Mouse (Mus musculus): ENCODE measurements around the gene Syne4. TPM values are rescaled to one million over a fixed set of nuclear protein-coding genes. Genes with fewer than 3 reads are reported as not detected.

The Syne4 gene
- polyA plus RNA-seq, 1 experiment from 2014 or later: 19.0 TPM

GRCm38 (mm10) chr7:30322285-30322667 is 7.7 kb downstream of the Syne4 start:
- under 1% methylated on average over 20 of the region's 20 CpGs for WGBS

GRCm38 (mm10) chr7:30322865-30323264 is 8.3 kb downstream of the Syne4 start:
- 42% methylated on average over 6 of the region's 6 CpGs for WGBS
- peak overlapping the region; percentile 92 for H3K9ac ChIP-seq
- H3K36me3 ChIP-seq: 0 out of 2 replicates have a peak, but pooled peaks cover 10% of the 10 kb centered on the region
- H3K27ac ChIP-seq (replicated peaks): peak overlapping the region; percentile 73
- H3K4me2 ChIP-seq: peak overlapping the region; percentile 78
- no peaks in the 10 kb centered on the region for H3K9me3 ChIP-seq
- H3K4me1 ChIP-seq (replicated peaks): peaks cover 29% of the 10 kb centered on the region
- peaks cover 14% of the 10 kb centered on the region for H3K27me3 ChIP-seq
- H3K4me3 ChIP-seq: peak overlapping the region; percentile 89
- ATAC-seq (ENCODE audit: low read depth): no peak

More at GRCm38 (mm10) chr7:30322285-30322667, 7.7 kb downstream of the Syne4 start:
- peak overlapping the region; percentile 92 for H3K9ac ChIP-seq
- peaks cover 27% of the 10 kb centered on the region for H3K4me1 ChIP-seq (replicated peaks)
- H3K9me3 ChIP-seq: no peaks in the 10 kb centered on the region
- ATAC-seq (ENCODE audit: low read depth): peak; percentile 99
- H3K36me3 ChIP-seq: 0 out of 2 replicates have a peak, but pooled peaks cover 16% of the 10 kb centered on the region
- peaks cover 8% of the 10 kb centered on the region for H3K27me3 ChIP-seq
- peak overlapping the region; percentile 89 for H3K4me3 ChIP-seq
- H3K4me2 ChIP-seq: peak overlapping the region; percentile 78
- H3K27ac ChIP-seq (replicated peaks): peak overlapping the region; percentile 89

DNA sequence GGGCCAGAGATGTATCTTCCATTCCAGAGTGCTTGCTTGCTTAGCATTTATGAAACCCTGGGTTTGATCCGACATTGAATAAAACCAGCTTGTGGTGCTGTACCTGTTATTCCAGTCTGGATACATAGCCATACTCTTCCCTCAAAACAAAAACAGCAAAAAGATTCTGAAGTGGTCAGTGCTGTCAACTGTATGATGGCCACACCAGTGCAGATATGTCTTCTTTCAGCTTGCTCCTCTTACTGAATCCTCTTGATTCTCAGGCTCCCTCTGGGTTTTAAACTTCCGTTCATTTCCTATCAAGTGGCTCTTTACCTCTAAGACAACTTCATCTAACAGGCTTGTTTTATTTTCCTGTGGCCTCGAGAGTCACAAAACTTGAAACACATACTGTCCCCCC is 9.2 kb downstream of the Syne4 start, which contains the start of gene Sdhaf1:
Gene Sdhaf1 (minus strand): TSS at position 101 of the 400 bp plus-strand sequence.
- H3K27me3 ChIP-seq: peaks cover 22% of the 10 kb centered on the region
- no peaks in the 10 kb centered on the region for H3K9me3 ChIP-seq
- WGBS: 75% methylated on average over 3 of the region's 3 CpGs
- peak within 1 kb of the TSS; percentile 73 for H3K27ac ChIP-seq (replicated peaks)
- H3K4me2 ChIP-seq: peak within 1 kb of the TSS; percentile 78
- ATAC-seq (ENCODE audit: low read depth): no peak
- 0 out of 2 replicates have a peak, but pooled peaks cover 5% of the 10 kb centered on the region for H3K36me3 ChIP-seq
- peak within 1 kb of the TSS; percentile 89 for H3K4me3 ChIP-seq
- peak within 1 kb of the TSS; percentile 92; the same call in 1 of the 2 replicates for H3K9ac ChIP-seq
- H3K4me1 ChIP-seq (replicated peaks): peaks cover 29% of the 10 kb centered on the region

- Histone ChIP-seq H3K27ac (replicated peaks) (no peak overlapping the region), H3K9ac (no peak overlapping the region), H3K4me1 (replicated peaks) (peaks cover 29% of the 10 kb centered on the region), H3K36me3 (no peaks in the 10 kb centered on the region), H3K4me2 (no peak overlapping the region), H3K9me3 (no peaks in the 10 kb centered on the region), H3K27me3 (peaks cover 26% of the 10 kb centered on the region), H3K4me3 (no peak overlapping the region)
- ATAC-seq (ENCODE audit: low read depth): no peak
- WGBS: 78% methylated on average over 5 of the region's 5 CpGs
Measured at GRCm38 (mm10) chr7:30324300-30324944, 9.8 kb downstream of the Syne4 start.

- no peak for ATAC-seq (ENCODE audit: low read depth)
- no peaks in the 10 kb centered on the region for H3K9me3 ChIP-seq
- WGBS: 46% methylated on average over 2 of the region's 2 CpGs
- H3K9ac ChIP-seq: no peak overlapping the region
- H3K4me2 ChIP-seq: no peak overlapping the region
- H3K27ac ChIP-seq (replicated peaks): no peak overlapping the region
- H3K36me3 ChIP-seq: no peaks in the 10 kb centered on the region
- H3K4me3 ChIP-seq: no peak overlapping the region
- H3K27me3 ChIP-seq: peaks cover 30% of the 10 kb centered on the region
- H3K4me1 ChIP-seq (replicated peaks): peaks cover 26% of the 10 kb centered on the region
Measured at GRCm38 (mm10) chr7:30325364-30325763, 10.8 kb downstream of the Syne4 start.

DNA sequence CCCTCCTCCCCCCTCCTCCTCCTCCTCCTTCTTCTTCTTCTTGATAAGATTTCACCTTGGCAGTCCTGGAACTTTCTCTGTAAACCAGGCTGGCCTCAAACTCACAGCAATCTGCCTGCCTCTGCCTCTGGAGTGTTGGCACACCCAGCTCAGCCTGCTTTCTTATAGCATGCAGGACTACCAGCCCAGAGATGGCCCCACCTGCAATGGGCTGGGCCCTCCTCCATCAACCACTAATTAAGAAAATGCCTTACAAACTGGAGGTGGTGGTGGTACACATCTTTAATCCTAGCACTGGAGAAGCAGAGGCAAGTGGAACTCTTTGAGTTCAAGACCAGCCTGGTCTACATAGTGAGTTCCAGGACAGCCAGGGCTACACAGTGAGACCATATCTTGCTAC is 11.8 kb downstream of the Syne4 start:
- Histone ChIP-seq H3K9ac (no peak overlapping the region), H3K4me2 (no peak overlapping the region), H3K27me3 (peaks cover 30% of the 10 kb centered on the region), H3K27ac (replicated peaks) (no peak overlapping the region), H3K9me3 (no peaks in the 10 kb centered on the region), H3K4me1 (replicated peaks) (peaks cover 20% of the 10 kb centered on the region), H3K4me3 (no peak overlapping the region), H3K36me3 (no peaks in the 10 kb centered on the region)
- no peak for ATAC-seq (ENCODE audit: low read depth)

DNA sequence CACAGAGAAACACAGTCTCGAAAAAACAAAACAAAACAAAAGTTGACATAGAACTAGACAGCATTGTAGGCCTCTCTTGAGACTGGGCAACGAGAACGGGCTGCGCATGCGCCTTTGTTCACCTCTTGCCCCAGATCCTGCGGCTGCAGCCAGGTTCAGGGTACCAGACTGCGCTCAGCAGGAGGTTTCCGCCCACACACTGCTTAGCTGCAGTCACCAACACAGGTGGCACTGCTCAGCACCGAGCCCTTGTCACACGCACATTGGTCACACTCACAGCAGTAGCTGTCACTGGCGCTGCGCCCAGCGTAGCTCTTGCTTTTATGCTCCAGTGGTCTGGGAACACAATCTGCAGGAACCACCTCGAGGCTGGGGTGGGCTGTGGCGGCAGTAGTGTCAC is 12.5 kb downstream of the Syne4 start:
- WGBS: 46% methylated on average over 15 of the region's 15 CpGs
- H3K4me2 ChIP-seq: no peak overlapping the region
- H3K27ac ChIP-seq (replicated peaks): no peak overlapping the region
- H3K4me3 ChIP-seq: no peak overlapping the region
- peaks cover 24% of the 10 kb centered on the region for H3K4me1 ChIP-seq (replicated peaks)
- H3K27me3 ChIP-seq: peaks cover 30% of the 10 kb centered on the region
- H3K9ac ChIP-seq: no peak overlapping the region
- H3K36me3 ChIP-seq: no peaks in the 10 kb centered on the region
- H3K9me3 ChIP-seq: no peaks in the 10 kb centered on the region
- ATAC-seq (ENCODE audit: low read depth): no peak

DNA sequence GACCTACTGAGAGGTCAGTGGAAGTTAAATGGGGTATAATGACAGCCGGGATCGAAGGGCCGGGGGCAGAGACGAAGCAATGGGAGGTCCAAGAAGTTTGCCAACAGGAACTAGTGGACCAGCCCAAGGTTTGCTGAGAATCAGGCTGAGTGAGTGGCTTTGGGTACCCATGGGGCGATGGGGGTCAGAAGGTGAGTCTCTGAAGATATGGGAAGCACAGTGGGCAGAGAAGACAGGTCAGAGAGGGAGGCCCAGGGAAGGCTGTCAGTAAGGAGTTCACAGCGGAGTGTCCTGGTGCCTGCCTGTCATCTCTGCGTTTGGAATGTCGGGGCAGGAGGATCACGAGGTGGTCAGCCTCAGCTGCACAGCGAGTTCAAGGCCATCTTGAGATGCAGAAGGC is 13.8 kb downstream of the Syne4 start:
- ATAC-seq (ENCODE audit: low read depth): no peak
- no peak overlapping the region for H3K27ac ChIP-seq (replicated peaks)
- peaks cover 30% of the 10 kb centered on the region for H3K27me3 ChIP-seq
- WGBS: 25% methylated on average over 10 of the region's 10 CpGs
- H3K9me3 ChIP-seq: no peaks in the 10 kb centered on the region
- H3K9ac ChIP-seq: no peak overlapping the region
- H3K4me1 ChIP-seq (replicated peaks): peaks cover 29% of the 10 kb centered on the region
- H3K4me3 ChIP-seq: no peak overlapping the region
- no peaks in the 10 kb centered on the region for H3K36me3 ChIP-seq
- H3K4me2 ChIP-seq: no peak overlapping the region

DNA sequence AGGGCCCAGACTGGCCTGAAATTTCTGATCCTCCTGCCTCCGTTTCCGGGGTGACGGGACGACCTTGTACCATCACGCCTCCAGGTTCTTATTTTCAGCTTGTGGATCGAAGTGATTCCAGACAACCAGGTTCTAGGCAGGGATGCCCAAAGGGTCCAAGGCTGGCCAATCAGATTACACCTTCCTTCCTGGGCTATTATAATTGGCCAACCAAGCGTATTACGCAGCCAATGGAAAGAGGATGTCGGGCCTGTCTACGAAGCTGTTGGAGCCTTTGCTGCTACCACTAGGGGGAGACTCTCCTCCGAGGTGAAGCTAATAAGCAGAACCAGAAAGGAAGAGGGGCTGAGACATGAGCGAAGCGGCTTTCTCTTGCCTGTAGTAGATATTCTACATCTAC is 17.3 kb downstream of the Syne4 start:
- 5% methylated on average over 13 of the region's 13 CpGs for WGBS
- Histone ChIP-seq H3K36me3 (no peaks in the 10 kb centered on the region), H3K4me2 (peak overlapping the region; percentile 53), H3K9me3 (no peaks in the 10 kb centered on the region), H3K4me1 (replicated peaks) (peaks cover 49% of the 10 kb centered on the region), H3K27me3 (peaks cover 51% of the 10 kb centered on the region), H3K9ac (0 out of 2 replicates have a peak overlapping the region, but pooled peaks have one; percentile 32), H3K27ac (replicated peaks) (peak overlapping the region; percentile 72), H3K4me3 (peak overlapping the region; percentile 20)
- peak; percentile 91 for ATAC-seq (ENCODE audit: low read depth)

GRCm38 (mm10) chr7:30332622-30333259 is 18.1 kb downstream of the Syne4 start:
- Histone ChIP-seq H3K9ac (no peak overlapping the region), H3K27ac (replicated peaks) (no peak overlapping the region), H3K4me1 (replicated peaks) (peaks cover 44% of the 10 kb centered on the region), H3K36me3 (no peaks in the 10 kb centered on the region), H3K4me2 (peak overlapping the region; percentile 53), H3K4me3 (no peak overlapping the region; the same call in 1 of the 2 replicates), H3K9me3 (no peaks in the 10 kb centered on the region), H3K27me3 (peaks cover 43% of the 10 kb centered on the region)
- ATAC-seq (ENCODE audit: low read depth): no peak
- WGBS: 64% methylated on average over 18 of the region's 18 CpGs

- Histone ChIP-seq H3K36me3 (no peaks in the 10 kb centered on the region), H3K9ac (no peak overlapping the region), H3K4me3 (no peak overlapping the region), H3K27ac (replicated peaks) (peak overlapping the region; percentile 59), H3K4me1 (replicated peaks) (peaks cover 44% of the 10 kb centered on the region), H3K27me3 (peaks cover 38% of the 10 kb centered on the region), H3K4me2 (no peak overlapping the region), H3K9me3 (no peaks in the 10 kb centered on the region)
- WGBS: 37% methylated on average over 4 of the region's 4 CpGs
- peak; percentile 66 for ATAC-seq (ENCODE audit: low read depth)
Measured at GRCm38 (mm10) chr7:30333436-30333835, 18.8 kb downstream of the Syne4 start.

DNA sequence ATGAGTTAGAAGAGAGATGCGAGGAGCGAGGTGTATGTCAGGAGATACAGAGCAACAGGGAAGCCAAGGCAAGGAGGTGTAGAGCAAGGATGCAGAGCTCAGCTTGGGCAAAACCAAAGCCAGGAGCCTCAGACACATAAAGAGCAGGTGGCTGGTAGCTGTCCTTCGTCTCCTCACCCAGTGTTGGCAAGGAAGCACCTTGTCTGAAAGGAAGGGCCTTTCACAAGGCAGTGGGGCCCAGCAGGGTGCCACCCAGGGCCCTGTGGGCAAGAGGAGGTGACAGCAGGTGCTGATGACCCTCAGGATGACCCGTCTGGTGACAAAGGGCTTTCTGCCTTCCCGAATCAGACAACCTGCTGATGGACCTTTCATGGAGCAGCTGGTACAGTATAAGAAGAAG is 20.0 kb downstream of the Syne4 start:
- no peak for ATAC-seq (ENCODE audit: low read depth)
- no peaks in the 10 kb centered on the region for H3K36me3 ChIP-seq
- H3K9me3 ChIP-seq: no peaks in the 10 kb centered on the region
- peaks cover 44% of the 10 kb centered on the region for H3K4me1 ChIP-seq (replicated peaks)
- no peak overlapping the region for H3K9ac ChIP-seq
- WGBS: 63% methylated on average over 5 of the region's 5 CpGs
- H3K27me3 ChIP-seq: peaks cover 41% of the 10 kb centered on the region
- no peak overlapping the region for H3K4me2 ChIP-seq
- no peak overlapping the region for H3K27ac ChIP-seq (replicated peaks)
- no peak overlapping the region for H3K4me3 ChIP-seq

Data from neural tube, embryonic 13.5 days (tissue).